Mouse (Mus musculus): ENCODE measurements around the gene Nanog.
A peak's percentile ranks its signal among the peaks of the same experiment; 100 is the strongest.
"Not testable (repeated sequence)": the region's sequence is repeated elsewhere in the genome, so short reads cannot be mapped to it uniquely, and the experiment has no call there.

Nanog gene

GRCm38 (mm10) chr6:122703251-122703650 lies 4.0 kb upstream of the Nanog start:
- DNase-seq: no peak

GRCm38 (mm10) chr6:122703706-122704105 lies 3.6 kb upstream of the Nanog start:
- DNase-seq: no peak

DNA sequence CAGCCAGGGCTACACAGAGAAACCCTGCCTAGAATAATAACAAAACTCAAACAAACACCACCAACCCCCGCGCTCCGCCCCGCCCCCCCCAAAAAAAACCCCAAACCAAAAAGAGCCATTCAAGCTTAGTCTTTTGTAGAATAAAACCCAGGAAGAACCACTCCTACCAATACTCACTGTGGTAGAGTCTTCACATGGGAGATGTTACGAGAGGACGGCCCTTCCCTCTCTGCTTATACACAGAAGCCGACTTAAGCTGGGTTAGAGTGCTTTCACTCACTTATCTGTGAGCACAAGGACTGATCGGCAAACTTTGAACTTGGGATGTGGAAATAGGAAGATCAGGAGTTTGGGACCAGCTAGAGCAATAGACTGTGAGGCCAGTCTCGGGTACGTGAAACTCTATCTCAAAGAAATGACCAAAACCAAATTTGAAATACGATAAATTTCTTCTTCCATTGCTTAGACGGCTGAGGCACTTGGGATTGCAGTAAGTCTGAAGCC lies 900 bp upstream of the Nanog start:
- no peak for DNase-seq

DNA sequence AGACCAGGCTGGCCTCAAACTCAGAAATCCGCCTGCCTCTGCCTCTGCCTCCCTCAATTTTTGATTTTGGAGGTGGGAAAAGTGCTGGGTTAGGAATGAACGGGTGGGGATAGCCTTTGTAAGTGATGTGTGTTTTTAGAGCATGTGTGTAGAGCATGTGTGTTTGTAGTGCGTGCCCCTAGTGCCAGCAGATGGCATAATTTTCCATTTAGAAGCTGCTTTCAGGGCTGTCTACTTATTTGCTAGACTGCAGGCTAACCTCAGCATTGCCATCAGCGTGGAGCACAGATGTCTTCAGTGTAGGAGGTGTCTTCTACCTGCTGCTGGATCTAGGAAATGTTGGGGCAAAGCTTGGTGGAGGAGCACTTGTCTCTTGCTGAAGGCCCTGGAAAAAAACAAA lies 1.5 kb downstream of the Nanog start:
- no peak for DNase-seq

DNA sequence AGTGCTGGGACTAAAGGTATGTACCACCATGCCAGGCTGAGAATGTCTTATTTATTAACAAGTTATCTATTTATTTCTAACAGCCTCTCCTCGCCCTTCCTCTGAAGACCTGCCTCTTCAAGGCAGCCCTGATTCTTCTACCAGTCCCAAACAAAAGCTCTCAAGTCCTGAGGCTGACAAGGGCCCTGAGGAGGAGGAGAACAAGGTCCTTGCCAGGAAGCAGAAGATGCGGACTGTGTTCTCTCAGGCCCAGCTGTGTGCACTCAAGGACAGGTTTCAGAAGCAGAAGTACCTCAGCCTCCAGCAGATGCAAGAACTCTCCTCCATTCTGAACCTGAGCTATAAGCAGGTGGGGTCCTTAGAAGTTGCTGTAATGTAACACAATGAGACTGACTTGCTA lies 4.2 kb downstream of the Nanog start:
- no peak for DNase-seq

DNA sequence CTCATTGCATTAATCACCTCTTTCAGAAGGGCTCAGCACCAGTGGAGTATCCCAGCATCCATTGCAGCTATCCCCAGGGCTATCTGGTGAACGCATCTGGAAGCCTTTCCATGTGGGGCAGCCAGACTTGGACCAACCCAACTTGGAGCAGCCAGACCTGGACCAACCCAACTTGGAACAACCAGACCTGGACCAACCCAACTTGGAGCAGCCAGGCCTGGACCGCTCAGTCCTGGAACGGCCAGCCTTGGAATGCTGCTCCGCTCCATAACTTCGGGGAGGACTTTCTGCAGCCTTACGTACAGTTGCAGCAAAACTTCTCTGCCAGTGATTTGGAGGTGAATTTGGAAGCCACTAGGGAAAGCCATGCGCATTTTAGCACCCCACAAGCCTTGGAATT lies 5.8 kb downstream of the Nanog start:
- DNase-seq: not testable (repeated sequence)

GRCm38 (mm10) chr6:122714707-122715365 lies 7.5 kb downstream of the Nanog start:
- DNase-seq: no peak

DNA sequence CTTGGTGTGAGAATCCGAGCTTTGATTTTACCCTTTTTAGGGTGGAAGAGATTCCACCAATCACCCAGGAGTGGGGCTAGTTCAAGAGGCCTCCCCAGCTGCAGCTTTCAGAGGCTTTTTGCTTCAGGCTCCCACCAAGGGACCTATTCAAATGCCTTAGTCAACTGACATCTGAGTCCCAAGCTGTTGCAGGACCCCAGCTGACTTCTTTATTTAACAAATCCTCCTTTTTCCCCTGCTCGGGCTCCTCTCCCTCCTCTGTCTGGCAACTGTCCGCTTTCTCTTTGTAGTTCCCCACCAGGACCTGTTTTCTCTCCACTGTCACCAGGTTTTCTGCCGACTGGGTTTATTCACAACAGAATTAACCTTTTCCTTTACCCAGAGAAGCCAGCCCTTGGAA lies 8.6 kb downstream of the Nanog start:
- DNase-seq: no peak

GRCm38 (mm10) chr6:122718224-122718623 lies 10.9 kb downstream of the Nanog start:
- DNase-seq: not testable (repeated sequence)

DNA sequence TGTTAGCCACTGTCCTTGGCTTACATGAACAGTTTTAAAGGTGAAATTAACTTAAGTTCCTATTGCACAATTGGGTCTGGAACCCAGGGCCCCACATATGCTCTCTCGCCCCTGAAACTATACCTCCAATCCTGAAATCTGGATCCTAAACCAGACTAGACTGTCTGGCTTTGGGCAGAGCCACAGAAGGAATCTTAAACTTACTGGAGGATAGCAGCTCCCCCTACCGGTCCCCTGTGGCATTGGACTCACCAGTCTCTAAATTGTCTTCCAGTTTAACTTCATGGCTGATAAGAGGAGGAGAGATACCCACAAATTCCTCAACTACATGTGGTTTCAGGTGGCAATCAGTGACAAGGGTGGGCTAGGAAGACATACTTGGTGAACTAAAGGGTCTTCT lies 12.7 kb downstream of the Nanog start:
- peak; percentile 78 for DNase-seq

DNA sequence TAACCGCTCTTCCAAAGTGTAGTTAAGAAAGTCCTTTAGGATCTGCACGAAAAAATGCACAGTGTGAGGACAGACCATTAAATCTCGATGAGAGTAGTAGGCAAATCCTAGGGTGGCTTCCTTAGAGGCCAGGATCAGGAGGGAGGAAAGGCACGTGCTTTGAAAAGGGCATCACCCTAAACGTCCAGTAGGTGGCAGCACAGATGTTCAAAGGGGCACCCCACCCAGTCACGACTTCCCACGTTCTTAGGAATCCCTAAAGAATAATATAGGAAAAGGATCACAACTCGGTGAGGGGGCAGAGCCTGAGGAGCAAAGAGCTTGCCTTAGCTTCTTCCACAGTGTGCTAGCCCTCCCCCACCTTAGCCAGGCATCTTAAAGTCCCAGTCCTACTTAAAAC lies 32.7 kb downstream of the Nanog start:
- DNase-seq: peak; percentile 79

- no peak for DNase-seq
Observed at GRCm38 (mm10) chr6:122741460-122742227, 34.4 kb downstream of the Nanog start.

DNA sequence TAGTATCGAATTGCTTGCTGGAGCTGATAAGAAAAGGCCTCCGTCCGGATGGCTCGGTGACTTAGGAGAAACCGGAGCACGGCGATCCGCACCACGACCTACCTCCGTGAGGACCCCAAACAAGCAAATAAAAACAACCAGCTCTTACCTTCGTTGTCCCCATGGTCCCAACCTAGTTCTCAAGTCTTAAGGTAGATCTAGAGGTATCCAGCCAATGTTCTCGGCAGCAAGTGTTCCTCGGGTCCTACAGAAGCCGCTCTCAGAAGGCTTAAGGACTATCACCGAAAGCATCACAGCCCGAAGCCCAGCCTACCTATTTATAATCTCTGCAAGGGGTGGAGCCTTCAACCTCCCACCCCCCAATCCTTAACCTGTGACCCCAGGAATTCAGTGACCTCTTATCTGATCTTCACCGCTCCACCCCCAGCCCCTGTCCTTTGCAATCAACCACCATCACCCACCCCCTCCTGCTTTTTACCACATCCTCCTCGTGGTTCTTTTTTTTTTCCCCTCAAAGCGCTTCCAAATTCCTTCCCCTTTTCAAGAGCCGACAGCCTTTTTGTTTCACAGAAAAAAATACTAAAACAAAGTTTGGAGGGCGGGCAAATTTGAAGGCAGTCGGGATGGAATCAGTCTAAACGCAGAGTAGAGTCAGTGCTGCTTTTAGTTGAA lies 35.1 kb downstream of the Nanog start:
- no peak for DNase-seq

DNA sequence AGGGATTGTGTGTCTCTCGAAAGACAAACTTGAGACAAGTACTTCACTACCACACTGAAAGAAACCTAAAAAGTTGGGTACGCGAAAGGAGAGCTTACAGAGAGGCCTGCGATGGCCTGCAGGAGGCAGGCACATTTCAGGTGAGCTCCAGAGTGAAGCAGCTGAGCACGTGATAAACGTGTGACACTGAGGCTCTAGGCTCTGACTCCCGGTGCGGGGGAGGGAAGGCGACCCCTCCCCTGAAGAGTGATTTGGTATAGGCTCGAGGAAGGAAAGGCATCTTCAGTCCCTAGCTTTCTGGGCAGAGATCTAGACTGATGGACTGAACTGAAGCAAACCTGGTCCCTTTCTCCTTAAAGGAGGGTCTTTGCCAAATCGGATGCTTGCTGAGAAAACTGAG lies 36.1 kb downstream of the Nanog start:
- DNase-seq: no peak

DNA sequence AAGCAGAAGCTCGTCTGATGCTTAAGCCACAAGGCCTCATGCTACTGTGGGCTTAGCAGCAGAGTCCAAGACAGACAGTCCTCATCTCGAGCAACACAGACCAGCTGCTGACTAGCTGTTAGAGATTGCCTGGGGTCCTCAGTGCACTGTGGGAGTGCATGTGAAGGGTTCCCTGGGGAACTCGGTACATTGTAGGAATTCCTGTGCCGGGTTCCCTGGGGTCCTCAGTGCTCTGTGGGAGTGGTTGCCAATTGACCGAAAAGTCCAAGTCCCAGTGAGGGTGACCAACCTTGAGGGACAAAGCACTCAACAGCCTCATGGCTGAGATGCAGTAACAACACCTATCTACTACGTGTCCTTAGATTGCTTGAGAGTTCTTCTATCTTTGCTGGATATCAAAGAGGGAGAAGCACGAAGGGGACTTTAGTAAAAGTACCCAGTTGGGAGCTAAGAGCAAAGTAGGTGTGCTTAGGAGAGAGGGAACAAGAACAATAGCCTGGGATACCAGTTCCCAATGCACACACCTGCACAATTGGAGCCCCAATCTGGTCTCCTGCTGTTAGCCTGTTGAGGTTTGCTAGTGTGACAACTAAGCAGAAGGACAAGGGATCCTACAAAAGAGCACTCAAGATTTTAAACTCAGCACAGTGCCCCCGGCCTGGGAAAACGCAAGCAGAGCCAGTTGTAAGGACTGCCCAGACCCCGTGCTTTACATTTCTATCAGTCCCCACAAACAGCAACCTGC lies 37.4 kb downstream of the Nanog start:
- no peak for DNase-seq

- no peak for DNase-seq
Observed at GRCm38 (mm10) chr6:122750579-122750978, 43.3 kb downstream of the Nanog start.

GRCm38 (mm10) chr6:122755913-122756312 lies 48.6 kb downstream of the Nanog start:
- DNase-seq: no peak

DNA sequence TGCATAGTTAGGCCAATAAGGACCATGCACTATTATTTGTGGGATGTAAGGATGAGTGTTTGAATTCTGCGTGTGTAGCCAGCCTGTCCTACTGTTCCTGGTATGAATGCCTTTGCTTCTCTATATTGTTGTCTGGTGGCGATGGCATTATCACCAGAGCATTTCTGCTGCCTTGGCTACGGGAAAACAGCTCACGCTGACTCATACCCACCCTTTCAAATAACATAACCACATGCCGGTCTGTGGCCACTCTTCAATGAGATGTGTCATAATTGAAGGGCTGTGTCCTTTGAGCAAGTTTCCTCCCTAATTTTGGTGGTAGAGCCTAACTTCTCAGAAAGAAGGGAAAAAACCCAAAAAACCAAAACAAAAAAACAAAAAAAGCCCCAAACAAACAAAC lies 51.4 kb downstream of the Nanog start:
- DNase-seq: no peak

GRCm38 (mm10) chr6:122761011-122761599 lies 53.8 kb downstream of the Nanog start:
- peak; percentile 43 for DNase-seq

GRCm38 (mm10) chr6:122761901-122762300 lies 54.6 kb downstream of the Nanog start:
- DNase-seq: no peak

GRCm38 (mm10) chr6:122762480-122762879 lies 55.2 kb downstream of the Nanog start:
- no peak for DNase-seq

DNA sequence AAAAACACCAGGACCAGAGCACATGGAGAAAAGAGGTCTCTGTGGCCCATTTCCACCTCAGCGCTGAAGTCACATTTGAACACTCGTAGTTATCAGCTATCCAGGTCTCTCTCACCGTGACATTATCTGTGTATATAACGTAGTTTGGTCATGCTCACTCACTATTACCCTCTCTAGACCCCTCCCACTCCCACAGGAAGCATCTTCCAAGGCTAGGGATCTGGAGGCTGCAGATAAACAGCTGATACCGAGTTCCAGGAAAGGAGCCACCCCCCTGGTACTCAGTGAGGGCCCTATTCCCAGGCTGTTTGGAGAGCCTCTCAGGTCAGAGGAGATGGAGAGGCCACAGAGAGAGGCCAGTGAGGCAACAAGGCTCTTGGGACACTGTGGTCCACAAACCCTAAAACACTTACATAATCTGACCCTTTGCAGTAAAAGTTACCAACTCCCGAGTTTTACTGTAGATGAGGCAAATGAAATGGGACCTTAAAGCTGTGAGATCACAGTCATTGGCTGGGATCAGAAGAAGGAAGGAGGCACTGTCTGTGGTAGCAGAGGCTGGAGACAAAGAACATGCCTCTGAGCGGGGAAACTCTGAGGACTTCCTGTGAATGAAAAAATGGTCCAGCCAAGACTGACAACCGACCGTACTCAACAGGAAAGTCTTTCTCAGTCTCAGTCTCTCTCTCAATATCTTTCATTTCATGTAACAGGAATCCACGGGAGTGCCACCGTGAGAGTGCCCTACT lies 55.8 kb downstream of the Nanog start:
- no peak for DNase-seq

All from lung, postnatal 14 days (tissue).